Mouse (Mus musculus) lung, postnatal 0 days (tissue): Measurements from ENCODE around the gene Chd2.

Experiments used
- CTCF ChIP-seq: IDR thresholded peaks from 2 replicates; pipeline ENCODE4 v1.5.1; 2016; ENCODE audit warnings: antibody characterized with exemption, mild to moderate bottlenecking
- EP300 ChIP-seq: IDR thresholded peaks from 2 replicates; pipeline ENCODE4 v1.6.1; 2016; ENCODE audit warnings: antibody characterized with exemption, mild to moderate bottlenecking, control low read depth

GRCm38 (mm10) chr7:73398806-73399442 is 142.7 kb downstream of the Chd2 start:
- TF ChIP-seq EP300 (no peak), CTCF (no peak)
